Mouse (Mus musculus) heart, postnatal 0 days (tissue): ENCODE results near the gene Rbck1. TPM values are rescaled to one million over a fixed set of nuclear protein-coding genes. Genes with fewer than 3 reads are reported as not detected.

Experiments
- ATAC-seq: fragments of 200-750 bp; cut with Nextera tagmentation; 2 replicates; pipeline ENCODE4 v1.8.0; 2017; ENCODE audit warnings: low read depth, moderate number of reproducible peaks, moderate library complexity; ENCODE audit not compliant: insufficient read depth
- DNase-seq: peaks from one replicate; pipeline ENCODE4 v3.0.0-alpha.2; 2016; ENCODE audit warnings: low spot score
- H3K27ac ChIP-seq: fragments of 300-500 bp; sonication (generic); 2 replicates; pipeline ENCODE4 v1.5.1; 2014; ENCODE audit warnings: low read depth, mild to moderate bottlenecking
- H3K27me3 ChIP-seq: fragments of 300-500 bp; sonication (generic); 2 replicates; pipeline ENCODE4 v1.6.1; 2014; ENCODE audit warnings: low read length, mixed read lengths; ENCODE audit not compliant: control insufficient read depth, insufficient read depth
- H3K36me3 ChIP-seq: fragments of 300-500 bp; sonication (generic); replicated peaks from 2 replicates; pipeline ENCODE4 v1.6.1; 2014; ENCODE audit warnings: low read length, mixed read lengths; ENCODE audit not compliant: control insufficient read depth, insufficient read depth
- H3K4me1 ChIP-seq: fragments of 300-500 bp; sonication (generic); 2 replicates; pipeline ENCODE4 v1.6.1; 2014; ENCODE audit warnings: antibody characterized with exemption; ENCODE audit not compliant: control insufficient read depth, insufficient read depth
- H3K4me2 ChIP-seq: fragments of 300-500 bp; sonication (generic); 2 replicates; pipeline ENCODE4 v1.6.1; 2014; ENCODE audit warnings: low read depth, mild to moderate bottlenecking, low read length, moderate library complexity
- H3K4me3 ChIP-seq: fragments of 300-500 bp; sonication (generic); 2 replicates; pipeline ENCODE4 v1.5.1; 2014; ENCODE audit warnings: low read depth, low read length
- H3K9ac ChIP-seq: fragments of 300-500 bp; sonication (generic); replicated peaks from 2 replicates; pipeline ENCODE4 v1.6.1; 2014; ENCODE audit warnings: low read depth, low read length, mixed read lengths
- H3K9me3 ChIP-seq: fragments of 300-500 bp; sonication (generic); replicated peaks from 2 replicates; pipeline ENCODE4 v1.6.1; 2016; ENCODE audit warnings: low read length; ENCODE audit not compliant: control insufficient read depth
- CTCF ChIP-seq: IDR thresholded peaks from 2 replicates; pipeline ENCODE4 v1.5.1; 2016; ENCODE audit warnings: antibody characterized with exemption, control low read depth, low read depth
- EP300 ChIP-seq: IDR thresholded peaks from 2 replicates; pipeline ENCODE4 v1.6.1; 2016; ENCODE audit warnings: antibody characterized with exemption, low read depth
- WGBS: fragments of 180-500 bp; shearing (Covaris S2); extraction: QIAGEN DNeasy Blood & Tissue Kit; methylation state at CpG from one replicate; pipeline ENCODE4 v1.1.7; 2014; 5-methylcytosine and 5-hydroxymethylcytosine counted together
- polyA plus RNA-seq: library from polyadenylated mRNA; unstranded; fragments of >200 nt; fragmentation: Nextera tagmentation; extraction: Ambion mirVana; gene quantifications from 2 replicates; pipeline ENCODE4 v1.2.1, GENCODE M21; 2015
- total RNA-seq: library from RNA; depleted of rRNA; stranded (reverse); fragments of >200 nt; gene quantifications from 2 replicates; pipeline ENCODE4 v1.2.3, GENCODE M21; 2014; ENCODE audit warnings: low replicate concordance

Rbck1 gene
- total and polyA plus RNA-seq, 2 experiments from 2014 or later = 54.4 to 104 TPM

DNA sequence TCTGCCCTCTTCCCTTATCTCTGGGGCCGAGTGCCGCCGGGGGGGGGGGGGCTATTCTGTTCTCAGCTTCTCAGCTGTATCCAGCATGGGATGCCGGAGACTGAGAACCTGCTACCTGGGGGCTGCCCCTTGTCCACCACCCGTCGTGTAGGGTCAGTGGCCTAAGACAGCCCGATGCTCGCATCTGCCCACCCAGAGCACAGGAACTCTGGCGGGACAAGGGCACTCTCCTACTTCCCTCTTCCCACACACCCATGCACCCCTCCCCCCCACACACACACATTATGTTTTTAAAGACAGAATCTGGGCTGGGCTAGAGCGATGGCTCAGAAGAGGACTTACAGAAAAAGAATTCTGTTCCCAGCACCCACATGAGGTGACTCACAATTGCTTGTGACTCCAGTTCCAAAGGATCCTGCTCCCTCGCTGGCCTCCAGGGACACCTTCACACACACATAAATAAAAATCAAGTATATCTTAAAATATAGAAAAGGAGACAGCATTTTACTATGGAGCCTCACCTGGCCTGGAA, 2.9 kb upstream of the Rbck1 start:
- no peak for ATAC-seq
- 45% methylated on average over 11 of the region's 11 CpGs for WGBS
- no peak for TF ChIP-seq EP300
- no peak for TF ChIP-seq CTCF

DNA sequence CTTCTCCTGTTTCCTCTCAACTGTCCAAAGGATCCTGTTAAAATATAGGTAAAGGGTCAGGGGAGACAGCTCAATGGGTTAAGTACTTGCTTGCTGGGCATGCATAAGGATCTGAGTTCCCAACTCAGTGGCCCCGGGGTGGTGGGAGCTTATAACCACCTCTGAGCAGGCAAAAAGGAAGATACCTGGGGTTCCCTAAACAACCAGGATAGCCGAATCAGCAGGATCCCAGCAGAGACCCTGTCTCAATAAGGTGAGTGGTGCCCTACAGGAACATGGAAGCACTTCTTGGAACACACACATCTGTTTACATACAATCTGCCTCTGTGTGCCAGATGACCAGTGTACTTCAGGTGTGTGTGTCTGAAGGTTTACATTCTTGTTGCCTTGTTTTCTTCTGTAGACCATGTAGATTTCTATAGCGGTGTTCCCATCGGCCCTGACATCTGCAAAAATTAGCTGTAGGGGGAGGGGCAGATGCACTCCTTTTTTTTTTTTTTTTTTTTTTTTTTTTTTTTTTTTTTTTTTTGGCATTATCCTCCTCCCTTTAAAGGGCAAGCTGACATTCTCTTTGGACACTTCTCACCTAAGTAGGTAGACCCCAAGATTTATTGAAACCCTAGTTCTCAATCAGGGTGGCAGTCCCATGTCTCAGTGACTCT, 1.0 kb upstream of the Rbck1 start:
- Histone ChIP-seq H3K36me3 (peaks cover 13% of the 10 kb centered on the region), H3K9ac (no peak overlapping the region), H3K4me3 (no peak overlapping the region), H3K4me1 (peaks cover 12% of the 10 kb centered on the region), H3K9me3 (no peaks in the 10 kb centered on the region), H3K27ac (no peak overlapping the region), H3K27me3 (no peaks in the 10 kb centered on the region), H3K4me2 (no peak overlapping the region)
- ATAC-seq (no peak), DNase-seq (no peak)
- 70% methylated on average over 4 of the region's 4 CpGs for WGBS
- TF ChIP-seq CTCF (no peak), EP300 (no peak)

More for the DNA sequence above, 2.9 kb upstream of the Rbck1 start:
- Histone ChIP-seq H3K9ac (no peak overlapping the region), H3K27ac (no peak overlapping the region), H3K4me2 (no peak overlapping the region), H3K36me3 (no peaks in the 10 kb centered on the region), H3K4me1 (peaks cover 12% of the 10 kb centered on the region), H3K27me3 (no peaks in the 10 kb centered on the region), H3K4me3 (no peak overlapping the region), H3K9me3 (no peaks in the 10 kb centered on the region)
- DNase-seq = no peak

- H3K4me2 ChIP-seq = peak overlapping the region; percentile 83
- peaks cover 32% of the 10 kb centered on the region for H3K36me3 ChIP-seq
- H3K4me1 ChIP-seq = peaks cover 12% of the 10 kb centered on the region
- DNase-seq = no peak
- no peaks in the 10 kb centered on the region for H3K27me3 ChIP-seq
- WGBS = 40% methylated on average over 7 of the region's 7 CpGs
- H3K27ac ChIP-seq = no peak overlapping the region
- H3K9me3 ChIP-seq = no peaks in the 10 kb centered on the region
- H3K4me3 ChIP-seq = peak overlapping the region; percentile 77
- no peak for ATAC-seq
- TF ChIP-seq EP300 (no peak), CTCF (no peak)
- H3K9ac ChIP-seq = peak overlapping the region; percentile 75; the same call in 1 of the 2 replicates
Measured at GRCm38 (mm10) chr2:152330858-152331423, 1.5 kb downstream of the Rbck1 start.

DNA sequence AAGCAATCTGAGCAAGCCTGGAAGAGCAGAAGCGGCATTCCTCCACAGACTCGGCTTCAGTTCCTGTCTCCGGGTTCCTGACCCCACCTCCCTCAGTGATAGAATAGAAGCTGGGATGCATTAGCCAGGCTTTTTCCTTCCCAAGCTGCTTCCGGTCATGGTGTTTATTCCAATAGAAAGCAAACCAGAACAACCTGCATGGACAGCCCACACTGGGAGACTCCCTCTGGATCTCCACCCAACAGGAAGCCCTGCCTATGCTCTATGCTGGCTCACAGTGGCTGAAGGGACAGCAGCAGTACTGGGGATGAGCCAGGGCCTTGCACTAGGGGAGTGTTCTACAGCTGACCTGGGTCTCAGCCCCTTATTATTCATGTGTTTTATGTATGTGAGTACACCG, 4.5 kb downstream of the Rbck1 start:
- Histone ChIP-seq H3K36me3 (peaks cover 61% of the 10 kb centered on the region), H3K4me2 (no peak overlapping the region), H3K27ac (0 out of 2 replicates have a peak overlapping the region, but pooled peaks have one; percentile 48), H3K4me1 (peaks cover 12% of the 10 kb centered on the region), H3K9me3 (no peaks in the 10 kb centered on the region), H3K4me3 (no peak overlapping the region), H3K27me3 (no peaks in the 10 kb centered on the region), H3K9ac (no peak overlapping the region)
- no peak for TF ChIP-seq EP300
- no peak for TF ChIP-seq CTCF
- 0 out of 2 replicates have a peak, but pooled peaks have one; percentile 9 for ATAC-seq
- DNase-seq = no peak
- WGBS = 69% methylated on average over 5 of the region's 5 CpGs

DNA sequence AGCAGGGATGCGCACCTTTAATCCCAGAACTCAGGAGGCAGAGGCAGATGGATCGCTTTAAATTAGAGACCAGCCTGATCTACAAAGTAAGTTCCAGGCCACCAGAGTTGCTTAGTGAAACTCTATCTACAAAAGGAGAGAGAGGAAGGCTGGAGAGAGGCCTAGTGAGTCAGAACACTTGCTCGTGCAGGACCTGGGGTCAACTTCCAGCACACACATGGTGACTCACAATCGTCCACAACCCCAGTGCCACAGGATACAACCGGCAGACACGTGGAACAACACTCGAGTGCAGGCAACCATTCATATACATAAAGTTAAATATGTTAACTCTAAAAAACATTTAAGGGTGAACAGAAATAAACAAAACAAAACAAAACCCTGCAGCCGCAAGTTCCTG, 5.8 kb downstream of the Rbck1 start:
- 70% methylated on average over 8 of the region's 8 CpGs for WGBS

More for the DNA sequence above, 5.8 kb downstream of the Rbck1 start:
- Histone ChIP-seq H3K36me3 (peaks cover 74% of the 10 kb centered on the region), H3K27ac (no peak overlapping the region; the same call in 1 of the 2 replicates), H3K9me3 (no peaks in the 10 kb centered on the region), H3K27me3 (no peaks in the 10 kb centered on the region), H3K9ac (no peak overlapping the region), H3K4me2 (no peak overlapping the region), H3K4me3 (no peak overlapping the region), H3K4me1 (peaks cover 11% of the 10 kb centered on the region)
- no peak for TF ChIP-seq EP300
- no peak for TF ChIP-seq CTCF
- DNase-seq = no peak
- ATAC-seq = no peak
